Mouse (Mus musculus) embryo, embryonic 11 days (tissue): ENCODE measurements around the gene Slfn14.
A peak's percentile ranks its signal among the peaks of the same experiment; 100 is the strongest.
"Not testable (repeated sequence)": the region's sequence is repeated elsewhere in the genome, so short reads cannot be mapped to it uniquely, and the experiment has no call there.

Experiments used
- DNase-seq: peaks from one replicate; pipeline ENCODE4 v3.0.0-alpha.2; 2015

Gene Slfn14

GRCm38 (mm10) chr11:83286566-83286965 lies at the start of gene Slfn14:
Gene Slfn14, minus strand, starts transcription at chr11:83286726.
- DNase-seq: no peak

DNA sequence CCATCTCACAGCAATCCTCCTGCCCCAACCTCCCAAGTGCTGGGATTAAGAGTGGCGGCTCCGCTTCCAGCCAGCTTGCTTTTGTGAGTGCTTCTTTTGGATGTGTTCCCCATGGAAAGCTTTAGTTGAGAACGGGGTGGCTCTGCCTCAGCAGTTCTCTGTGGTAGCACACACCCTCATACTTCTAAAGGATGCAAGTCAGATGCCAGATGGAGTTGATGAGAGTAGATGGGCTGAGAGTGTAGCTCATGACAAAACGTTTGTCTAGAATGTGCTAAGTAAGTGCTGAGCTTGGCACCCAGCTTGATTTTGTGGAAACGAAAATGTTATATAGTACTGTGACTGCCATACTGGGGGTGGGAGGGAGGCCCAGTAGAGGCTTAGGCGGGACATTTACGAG lies 49.3 kb upstream of the Slfn14 start:
- DNase-seq: no peak

GRCm38 (mm10) chr11:83327427-83327826 lies 40.9 kb upstream of the Slfn14 start:
- peak; percentile 75 for DNase-seq

- not testable (repeated sequence) for DNase-seq
Measured at GRCm38 (mm10) chr11:83326692-83327091, 40.2 kb upstream of the Slfn14 start.

DNA sequence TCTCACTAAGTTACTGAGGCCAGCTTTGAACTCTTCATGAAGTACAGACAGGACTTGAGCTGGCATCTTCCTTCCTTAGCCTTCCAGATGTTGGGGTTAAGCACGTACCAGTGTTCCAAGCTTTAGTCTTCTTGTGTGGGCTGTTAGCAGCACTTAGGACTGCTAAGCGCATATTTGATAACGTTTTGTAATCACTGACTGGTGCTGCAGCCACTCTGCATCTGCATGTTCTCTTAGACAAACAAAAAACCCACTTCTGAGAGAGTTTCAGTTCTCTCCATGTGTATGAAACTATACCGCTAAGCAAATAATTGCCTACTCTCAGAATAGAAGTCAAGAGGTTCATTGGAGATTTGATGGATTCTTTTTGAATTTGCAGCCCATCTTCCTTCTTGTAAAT lies 32.5 kb upstream of the Slfn14 start:
- no peak for DNase-seq

DNA sequence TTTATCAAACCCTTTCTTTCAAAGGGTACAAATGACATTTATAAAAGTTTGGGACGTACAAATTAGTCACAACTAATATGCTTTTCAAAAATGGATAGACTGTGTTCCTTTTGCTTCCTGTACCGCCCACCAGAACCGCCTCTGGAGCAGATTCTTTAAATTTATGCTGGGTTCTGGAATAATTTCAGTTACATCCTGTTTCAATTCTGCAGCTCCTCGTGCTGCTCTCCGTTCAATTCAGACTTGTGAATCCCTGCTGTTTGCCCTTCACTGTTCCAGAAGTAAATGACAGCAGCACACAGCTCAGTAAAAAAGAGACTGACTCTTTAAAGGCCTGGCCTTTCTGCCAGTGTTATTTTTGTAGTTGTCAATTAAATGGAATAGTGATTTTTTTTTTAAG lies 25.9 kb upstream of the Slfn14 start:
- no peak for DNase-seq

- no peak for DNase-seq
Measured at GRCm38 (mm10) chr11:83306700-83307253, 20.3 kb upstream of the Slfn14 start.

GRCm38 (mm10) chr11:83304485-83304884 lies 18.0 kb upstream of the Slfn14 start:
- DNase-seq: no peak

- DNase-seq: no peak
Measured at GRCm38 (mm10) chr11:83303751-83304150, 17.2 kb upstream of the Slfn14 start.

GRCm38 (mm10) chr11:83302526-83303251 lies 16.2 kb upstream of the Slfn14 start, which contains the start of gene Pex12:
Gene Pex12, minus strand, starts transcription at chr11:83302586.
- peak; percentile 97 for DNase-seq

- no peak for DNase-seq
Measured at GRCm38 (mm10) chr11:83302124-83302523, 15.6 kb upstream of the Slfn14 start.

DNA sequence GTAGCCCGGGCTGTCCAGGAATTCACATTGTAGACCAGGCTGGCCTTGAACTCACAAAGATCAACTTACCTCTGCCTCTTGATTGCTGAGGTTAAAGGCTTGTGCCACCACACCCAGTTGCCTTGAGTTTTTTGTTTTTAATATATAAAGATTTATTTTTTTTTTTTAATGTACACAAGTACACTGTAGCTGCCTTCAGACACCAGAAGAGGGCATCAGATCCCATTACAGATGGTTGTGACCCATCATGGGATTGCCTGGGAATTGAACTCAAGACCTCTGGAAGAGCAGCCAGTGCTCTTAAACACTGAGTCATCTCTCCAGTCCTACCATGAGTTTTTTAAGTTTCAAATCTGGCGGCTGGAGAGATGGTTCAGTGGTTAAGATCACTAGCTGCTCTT lies 14.9 kb upstream of the Slfn14 start:
- DNase-seq: no peak

- no peak for DNase-seq
Measured at GRCm38 (mm10) chr11:83299724-83300123, 13.2 kb upstream of the Slfn14 start.

DNA sequence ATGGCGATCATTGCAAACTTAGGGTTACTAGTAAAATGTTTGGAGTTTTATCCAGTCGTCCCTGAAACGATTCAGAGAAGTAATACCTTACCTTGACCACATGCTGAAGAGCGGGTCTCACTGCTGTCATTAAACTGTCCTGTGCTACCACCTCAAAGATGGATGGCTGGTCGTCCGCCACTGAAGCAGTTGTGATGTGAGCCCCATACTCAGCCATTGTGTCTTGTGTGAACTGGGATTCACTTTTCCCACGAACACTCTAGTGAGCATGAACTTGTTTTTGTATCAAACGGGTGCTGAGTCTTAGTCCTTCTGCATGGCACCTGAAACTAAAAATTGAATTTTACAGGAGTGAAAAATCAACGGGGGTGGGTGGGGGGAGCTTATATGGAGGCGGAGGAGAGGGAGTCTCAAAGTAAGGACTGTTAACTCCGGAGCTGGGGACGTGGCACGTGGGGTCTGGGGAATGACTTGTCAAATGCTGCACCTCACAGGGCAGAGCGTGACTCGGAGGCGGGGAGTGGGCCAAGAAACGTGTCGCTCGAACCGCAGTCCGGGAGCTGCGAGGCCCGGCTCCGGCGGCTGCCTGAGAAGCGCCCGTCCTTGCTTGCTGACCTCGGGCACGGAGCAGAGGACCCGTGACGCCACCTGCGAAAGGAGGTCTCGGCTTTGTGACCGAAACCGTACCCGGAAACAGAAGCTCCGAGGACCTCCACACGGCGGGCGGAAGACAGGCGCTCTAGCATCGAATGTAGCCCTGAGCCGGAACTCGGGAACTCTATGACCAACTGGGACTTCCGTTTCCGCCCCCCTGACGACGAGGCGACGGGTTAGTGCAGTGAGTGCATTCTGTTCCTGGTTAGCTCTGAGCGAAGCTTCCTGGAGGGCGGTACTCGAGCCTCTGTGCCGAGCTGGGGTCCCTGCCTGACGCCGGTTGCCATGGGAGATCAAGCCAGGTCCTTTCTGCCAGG lies 12.0 kb upstream of the Slfn14 start, which contains the start of gene Ap2b1:
Gene Ap2b1 (plus strand): TSS at position 800 of the 971 bp plus-strand sequence.
- DNase-seq: peak; percentile 96

DNA sequence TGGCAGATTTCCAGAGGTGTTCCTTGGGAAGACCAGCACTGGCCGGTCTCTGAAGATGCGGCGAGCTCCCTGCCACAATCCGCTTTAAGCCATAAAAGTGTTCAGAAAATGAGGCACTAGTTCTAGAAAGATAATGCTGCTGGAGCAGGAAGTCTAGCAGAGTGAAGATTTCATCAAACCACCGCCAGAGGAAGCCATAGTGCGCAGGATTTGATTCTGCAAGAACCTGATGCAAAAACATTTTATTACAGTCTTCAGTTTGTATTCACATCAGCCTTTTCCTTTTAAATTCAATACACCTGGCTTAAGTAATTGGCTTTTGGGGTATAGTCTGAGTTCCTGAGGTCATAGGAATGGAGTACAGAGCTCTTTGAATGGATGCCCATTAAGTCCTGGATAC lies 11.3 kb upstream of the Slfn14 start:
- DNase-seq: no peak

- DNase-seq: no peak
Measured at GRCm38 (mm10) chr11:83294133-83294532, 7.6 kb upstream of the Slfn14 start.

- DNase-seq: no peak
Measured at GRCm38 (mm10) chr11:83293182-83293581, 6.7 kb upstream of the Slfn14 start.

DNA sequence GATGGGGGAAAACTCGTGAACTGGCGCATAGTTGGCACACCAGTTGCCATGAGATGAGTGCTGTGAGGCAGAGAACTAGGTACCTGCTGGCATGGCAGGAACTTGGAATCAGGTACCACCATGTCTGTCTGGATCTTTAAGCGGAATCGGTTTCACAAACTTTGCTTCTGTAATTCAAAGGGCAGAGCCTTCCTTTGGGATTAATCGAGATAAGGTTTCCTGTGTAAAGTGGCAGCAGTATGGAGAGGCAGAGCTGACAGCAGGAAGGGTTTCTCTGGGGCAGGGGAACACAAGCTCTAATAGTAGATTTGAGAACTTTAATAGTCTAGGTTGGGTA lies 5.7 kb upstream of the Slfn14 start:
- no peak for DNase-seq

DNA sequence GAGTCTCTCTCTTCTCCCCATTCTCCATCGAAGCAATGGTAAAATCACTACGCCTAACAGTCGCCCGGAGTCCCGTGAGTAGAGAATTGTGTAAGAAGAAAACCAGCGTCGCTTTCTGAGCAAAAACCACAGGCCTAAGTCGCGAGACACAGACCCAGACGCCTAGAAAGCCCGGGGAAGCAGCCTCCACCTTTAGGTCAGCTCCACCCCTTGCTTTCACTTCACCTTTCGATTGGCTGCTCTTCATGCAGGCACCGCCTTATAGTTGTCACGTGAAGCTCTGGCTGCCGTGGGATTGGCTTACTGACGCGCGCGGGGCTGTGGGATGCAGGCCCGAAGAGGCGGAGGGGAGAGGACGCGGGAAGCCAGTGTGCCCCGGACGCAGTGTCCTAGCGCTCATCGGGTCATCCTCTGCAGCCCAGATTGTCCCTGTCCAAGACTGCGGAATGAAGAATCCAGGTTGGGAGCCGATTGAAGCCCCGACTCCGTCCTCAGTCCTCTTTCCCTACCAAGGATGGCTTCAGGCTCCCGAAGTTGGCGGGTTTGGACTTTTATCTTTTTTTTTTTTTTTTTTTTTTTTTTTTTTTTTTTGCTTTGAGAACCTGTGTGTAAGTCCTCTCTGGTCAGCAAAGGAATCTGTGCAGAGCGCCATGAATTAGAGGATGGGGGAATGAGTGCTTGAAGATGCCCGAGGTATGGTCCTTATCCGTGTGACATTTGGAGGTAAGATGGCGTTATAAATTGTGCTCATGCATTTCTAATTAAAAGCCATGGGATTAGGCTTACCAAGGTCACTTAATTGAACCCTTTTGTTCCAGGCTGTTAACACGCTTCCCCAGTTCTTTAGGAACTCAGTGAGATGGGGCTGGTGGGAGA lies 5.1 kb upstream of the Slfn14 start:
- DNase-seq: peak; percentile 96

- no peak for DNase-seq
Measured at GRCm38 (mm10) chr11:83289633-83290032, 3.1 kb upstream of the Slfn14 start.

DNA sequence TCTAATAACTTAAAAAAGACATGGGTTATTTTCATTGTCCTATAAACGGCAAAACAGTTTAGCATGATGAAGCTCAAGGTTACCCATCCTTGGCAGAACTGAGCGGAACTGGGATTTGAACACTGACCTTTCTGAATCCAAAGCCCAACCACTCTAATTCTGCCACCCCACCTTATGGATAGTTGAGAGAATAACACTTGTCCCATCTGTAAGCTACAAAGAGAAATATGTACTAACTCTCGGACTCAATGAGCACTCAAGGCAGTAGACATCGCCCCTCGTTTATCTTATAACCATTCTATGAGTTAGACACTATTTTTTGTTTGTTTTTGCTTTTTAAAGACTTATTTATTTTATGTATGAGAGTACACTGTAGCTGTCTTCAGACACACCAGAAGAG lies 2.5 kb upstream of the Slfn14 start:
- DNase-seq: no peak

GRCm38 (mm10) chr11:83285627-83286026 lies 899 bp downstream of the Slfn14 start:
- DNase-seq: no peak

GRCm38 (mm10) chr11:83282084-83282483 lies 4.4 kb downstream of the Slfn14 start:
- no peak for DNase-seq
